Mouse (Mus musculus): ENCODE results near the gene Ralb.

GRCm38 (mm10) chr1:119487917-119488590 is 16.5 kb downstream of the Ralb start:
- TF ChIP-seq CTCF (IDR thresholded peaks at IDR 0.05; ENCODE audit: control insufficient read depth, insufficient read depth, insufficient replicate concordance, low read depth, low read length), result no peak
- no peak for TF ChIP-seq POLR2A (IDR thresholded peaks at IDR 0.05; ENCODE audit: control insufficient read depth, low read depth, low read length)

All from testis, adult 2 months (tissue).